Mouse (Mus musculus): ENCODE measurements at regions not wholly inside any gene's neighbourhood (a gene's known extent, or its start where the extent isn't known, plus 50 kb on each side); places are given as distances from the start of the nearest gene placed in this dataset.
"Not testable (repeated sequence)": the region's sequence is repeated elsewhere in the genome, so short reads cannot be mapped to it uniquely, and the experiment has no call there.

GRCm38 (mm10) chr14:74219761-74220160, 420.9 kb upstream of the Htr2a start:
- DNase-seq = no peak

GRCm38 (mm10) chr14:74222093-74222492, 418.5 kb upstream of the Htr2a start:
- no peak for DNase-seq

- DNase-seq = no peak
Measured at GRCm38 (mm10) chr14:74229560-74230187, 411.0 kb upstream of the Htr2a start.

GRCm38 (mm10) chr14:74240212-74240611, 400.4 kb upstream of the Htr2a start:
- DNase-seq = no peak

- no peak for DNase-seq
Measured at GRCm38 (mm10) chr14:74249263-74249878, 391.3 kb upstream of the Htr2a start.

GRCm38 (mm10) chr14:74250021-74250420, 390.6 kb upstream of the Htr2a start:
- no peak for DNase-seq

GRCm38 (mm10) chr14:74252189-74253145, 388.2 kb upstream of the Htr2a start:
- DNase-seq = peak; percentile 60

GRCm38 (mm10) chr14:74255000-74255399, 385.6 kb upstream of the Htr2a start:
- no peak for DNase-seq

GRCm38 (mm10) chr14:74259437-74259836, 381.2 kb upstream of the Htr2a start:
- no peak for DNase-seq

- DNase-seq = no peak
Measured at GRCm38 (mm10) chr14:74267086-74267485, 373.6 kb upstream of the Htr2a start.

GRCm38 (mm10) chr14:74294560-74294959, 346.1 kb upstream of the Htr2a start:
- DNase-seq = no peak

GRCm38 (mm10) chr14:74304483-74304882, 336.2 kb upstream of the Htr2a start:
- no peak for DNase-seq

- no peak for DNase-seq
Measured at GRCm38 (mm10) chr14:74306717-74307307, 333.8 kb upstream of the Htr2a start.

- DNase-seq = not testable (repeated sequence)
Measured at GRCm38 (mm10) chr14:74309451-74309850, 331.2 kb upstream of the Htr2a start.

- no peak for DNase-seq
Measured at GRCm38 (mm10) chr14:74327291-74327690, 313.3 kb upstream of the Htr2a start.

- no peak for DNase-seq
Measured at GRCm38 (mm10) chr14:74350751-74351150, 289.9 kb upstream of the Htr2a start.

GRCm38 (mm10) chr14:74352286-74352685, 288.4 kb upstream of the Htr2a start:
- DNase-seq = no peak

GRCm38 (mm10) chr14:74358730-74359444, 281.8 kb upstream of the Htr2a start:
- DNase-seq = no peak

- DNase-seq = no peak
Measured at GRCm38 (mm10) chr14:74359663-74360552, 280.7 kb upstream of the Htr2a start.

- no peak for DNase-seq
Measured at GRCm38 (mm10) chr14:74384481-74384880, 256.2 kb upstream of the Htr2a start.

GRCm38 (mm10) chr14:74392419-74392818, 248.2 kb upstream of the Htr2a start:
- DNase-seq = no peak

Measured in layer of hippocampus, adult 9-11 months (tissue).